Mouse (Mus musculus): ENCODE measurements around the gene Zmiz2. TPM values are rescaled to one million over a fixed set of nuclear protein-coding genes. Genes with fewer than 3 reads are reported as not detected.
"Not testable (repeated sequence)": the region's sequence is repeated elsewhere in the genome, so short reads cannot be mapped to it uniquely, and the experiment has no call there.

The Zmiz2 gene
- polyA plus RNA-seq, 1 experiment from 2014 or later: 22.6 TPM

DNA sequence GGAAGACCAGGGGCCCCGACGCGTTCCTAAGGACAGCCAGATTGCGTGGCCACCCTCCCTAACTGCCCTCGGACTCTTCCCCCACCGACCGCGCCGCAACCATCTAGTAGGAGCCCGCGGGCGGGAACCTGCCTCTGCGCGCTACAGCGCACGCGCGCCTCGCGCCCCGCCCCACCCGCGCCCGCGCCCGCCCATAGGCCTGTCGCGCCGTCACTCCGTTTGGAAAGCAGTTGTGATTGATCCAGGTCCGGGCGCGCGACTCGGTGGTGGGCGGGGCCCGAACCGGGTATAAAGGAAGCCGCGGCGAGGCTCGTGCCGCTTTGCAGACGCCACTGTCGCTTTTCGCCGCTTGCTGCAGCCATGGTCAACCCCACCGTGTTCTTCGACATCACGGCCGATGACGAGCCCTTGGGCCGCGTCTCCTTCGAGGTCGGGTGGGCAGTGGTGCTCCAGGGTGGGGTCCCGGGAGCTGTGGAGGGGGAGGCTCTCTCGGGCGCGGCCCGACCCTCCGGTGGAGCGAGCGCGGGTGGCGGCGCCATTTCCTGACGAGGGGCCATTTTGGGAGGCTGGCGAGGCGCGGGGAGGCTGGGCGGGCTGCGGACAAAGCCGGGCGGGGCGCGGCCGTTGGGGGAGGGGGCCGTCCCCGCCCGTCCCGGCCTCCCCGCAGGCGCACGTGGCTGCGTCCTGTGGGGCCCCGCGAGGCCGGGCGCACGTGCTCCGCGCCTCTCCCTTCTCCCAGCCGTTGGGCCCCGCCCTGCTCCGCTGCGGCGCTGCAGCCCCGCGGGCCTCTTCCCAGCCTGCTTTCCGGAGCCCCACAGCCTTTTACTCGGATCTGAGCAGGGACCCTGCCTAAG is 26.9 kb downstream of the Zmiz2 start:
- H3K4me3 ChIP-seq: peak overlapping the region; percentile 66
- under 1% methylated on average over 74 of the region's 102 CpGs for WGBS
- H3K27me3 ChIP-seq: no peaks in the 10 kb centered on the region
- H3K9ac ChIP-seq (replicated peaks): peak overlapping the region; percentile 87
- ATAC-seq (ENCODE audit: low FRiP score, low read depth): peak; percentile 96
- peak overlapping the region; percentile 81 for H3K4me2 ChIP-seq (replicated peaks)
- peaks cover 25% of the 10 kb centered on the region for H3K4me1 ChIP-seq
- H3K27ac ChIP-seq (replicated peaks): peak overlapping the region; percentile 95
- no peaks in the 10 kb centered on the region for H3K9me3 ChIP-seq
- H3K36me3 ChIP-seq: peaks cover 28% of the 10 kb centered on the region

DNA sequence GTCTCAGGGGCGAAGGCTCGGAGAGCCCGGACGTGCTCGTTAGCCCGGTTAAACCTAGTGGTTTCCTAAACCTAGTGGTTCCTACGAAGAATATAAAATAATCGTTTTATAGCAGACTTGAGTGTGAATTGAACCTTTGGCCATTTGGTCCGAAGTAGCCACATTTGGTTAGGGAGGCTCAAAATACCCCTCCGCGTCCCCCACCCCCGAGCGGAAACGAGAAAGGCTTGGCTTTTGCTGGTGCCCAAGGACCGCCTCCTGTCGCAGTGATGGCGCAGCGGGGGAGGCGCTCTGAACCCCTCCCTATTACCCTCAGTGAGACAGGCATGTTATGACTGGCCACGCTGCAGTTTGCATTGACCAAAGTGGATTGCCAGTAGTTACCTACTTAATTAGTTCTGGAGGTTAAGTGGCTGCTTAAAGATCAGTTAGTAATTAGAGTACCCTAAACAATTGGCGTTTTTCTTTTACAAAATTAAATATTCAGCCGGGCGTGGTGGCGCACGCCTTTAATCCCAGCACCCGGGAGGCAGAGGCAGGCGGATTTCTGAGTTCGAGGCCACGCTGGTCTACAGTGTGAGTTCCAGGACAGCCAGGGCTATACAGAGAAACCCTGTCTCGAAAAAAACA is 27.6 kb downstream of the Zmiz2 start:
- H3K27me3 ChIP-seq: no peaks in the 10 kb centered on the region
- peak; percentile 32 for ATAC-seq (ENCODE audit: low FRiP score, low read depth)
- under 1% methylated on average over 30 of the region's 30 CpGs for WGBS
- H3K4me2 ChIP-seq (replicated peaks): peak overlapping the region; percentile 81
- no peaks in the 10 kb centered on the region for H3K9me3 ChIP-seq
- peaks cover 31% of the 10 kb centered on the region for H3K36me3 ChIP-seq
- H3K4me3 ChIP-seq: peak overlapping the region; percentile 66
- H3K9ac ChIP-seq (replicated peaks): peak overlapping the region; percentile 87
- peak overlapping the region; percentile 95 for H3K27ac ChIP-seq (replicated peaks)
- peaks cover 25% of the 10 kb centered on the region for H3K4me1 ChIP-seq

DNA sequence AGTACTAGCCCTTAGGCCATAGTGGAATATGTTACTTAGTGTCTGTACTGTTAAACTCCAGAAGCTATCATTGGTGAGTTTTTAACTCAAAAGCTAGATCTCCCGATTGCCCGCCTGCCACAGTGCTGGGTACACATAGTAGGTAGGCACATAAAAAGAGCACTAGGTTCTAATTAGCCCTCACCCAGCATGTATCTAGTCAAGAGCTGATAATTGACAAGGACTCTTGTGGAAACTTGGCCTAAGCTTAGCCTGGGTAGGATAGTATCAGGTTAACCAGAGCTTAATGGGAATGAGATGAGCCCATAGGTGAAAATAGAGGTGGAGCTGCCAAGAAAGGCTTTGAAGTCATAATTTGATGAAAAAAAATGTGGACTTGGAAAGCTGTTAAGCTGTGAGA is 28.2 kb downstream of the Zmiz2 start:
- Histone ChIP-seq H3K36me3 (peaks cover 31% of the 10 kb centered on the region), H3K27ac (replicated peaks) (peak overlapping the region; percentile 95; the same call in 1 of the 2 replicates), H3K27me3 (no peaks in the 10 kb centered on the region), H3K4me2 (replicated peaks) (peak overlapping the region; percentile 81), H3K4me1 (peaks cover 25% of the 10 kb centered on the region), H3K9ac (replicated peaks) (peak overlapping the region; percentile 87; the same call in 1 of the 2 replicates), H3K4me3 (peak overlapping the region; percentile 66), H3K9me3 (no peaks in the 10 kb centered on the region)
- no peak for ATAC-seq (ENCODE audit: low FRiP score, low read depth)
- 44% methylated on average over 2 of the region's 2 CpGs for WGBS

DNA sequence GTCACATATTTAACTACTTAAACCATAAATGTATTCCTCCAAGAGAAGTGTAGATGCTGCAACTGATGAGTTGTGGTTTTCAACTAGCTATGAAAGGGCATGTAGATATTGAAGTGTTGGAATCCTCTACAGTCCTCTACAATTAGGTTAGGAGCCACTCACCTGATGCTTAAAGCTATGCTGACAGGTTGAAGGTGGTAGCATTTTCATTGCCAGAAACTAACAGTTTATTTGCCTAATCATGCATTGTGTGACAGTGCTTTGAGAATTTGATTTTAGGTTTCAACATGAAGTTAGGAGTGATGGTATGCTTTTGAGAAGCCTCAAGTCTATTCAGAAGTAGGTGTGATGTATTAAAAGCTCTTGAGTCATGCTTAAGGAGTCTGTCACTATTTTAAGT is 28.6 kb downstream of the Zmiz2 start:
- peak overlapping the region; percentile 81 for H3K4me2 ChIP-seq (replicated peaks)
- no peaks in the 10 kb centered on the region for H3K27me3 ChIP-seq
- no peak for ATAC-seq (ENCODE audit: low FRiP score, low read depth)
- H3K4me3 ChIP-seq: peak overlapping the region; percentile 66
- peak overlapping the region; percentile 87; the same call in 1 of the 2 replicates for H3K9ac ChIP-seq (replicated peaks)
- H3K36me3 ChIP-seq: peaks cover 34% of the 10 kb centered on the region
- no peaks in the 10 kb centered on the region for H3K9me3 ChIP-seq
- H3K27ac ChIP-seq (replicated peaks): no peak overlapping the region
- peaks cover 25% of the 10 kb centered on the region for H3K4me1 ChIP-seq

DNA sequence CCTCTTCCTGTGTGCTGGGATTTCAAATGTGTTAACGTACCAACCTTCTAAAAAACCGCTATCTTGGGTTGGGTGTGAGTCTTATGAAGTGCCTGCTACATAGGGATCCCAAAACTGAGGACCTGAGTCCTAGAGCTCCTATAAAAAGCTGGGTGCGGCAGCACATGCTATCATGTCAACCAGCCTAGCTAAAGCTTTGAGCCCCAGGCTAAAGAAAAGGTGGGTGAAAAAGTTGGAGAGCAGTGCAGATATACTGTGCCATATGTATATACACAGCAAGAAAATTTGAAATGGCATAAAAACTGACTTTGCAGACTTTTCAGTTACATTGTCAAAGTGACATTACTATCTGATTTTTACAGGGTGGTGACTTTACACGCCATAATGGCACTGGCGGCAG is 29.9 kb downstream of the Zmiz2 start:
- no peaks in the 10 kb centered on the region for H3K9me3 ChIP-seq
- no peak for ATAC-seq (ENCODE audit: low FRiP score, low read depth)
- no peak overlapping the region for H3K9ac ChIP-seq (replicated peaks)
- H3K4me2 ChIP-seq (replicated peaks): no peak overlapping the region; the same call in 1 of the 2 replicates
- H3K4me3 ChIP-seq: no peak overlapping the region
- 89% methylated on average over 5 of the region's 5 CpGs for WGBS
- no peaks in the 10 kb centered on the region for H3K27me3 ChIP-seq
- H3K36me3 ChIP-seq: peaks cover 46% of the 10 kb centered on the region
- no peak overlapping the region for H3K27ac ChIP-seq (replicated peaks)
- H3K4me1 ChIP-seq: peaks cover 25% of the 10 kb centered on the region

DNA sequence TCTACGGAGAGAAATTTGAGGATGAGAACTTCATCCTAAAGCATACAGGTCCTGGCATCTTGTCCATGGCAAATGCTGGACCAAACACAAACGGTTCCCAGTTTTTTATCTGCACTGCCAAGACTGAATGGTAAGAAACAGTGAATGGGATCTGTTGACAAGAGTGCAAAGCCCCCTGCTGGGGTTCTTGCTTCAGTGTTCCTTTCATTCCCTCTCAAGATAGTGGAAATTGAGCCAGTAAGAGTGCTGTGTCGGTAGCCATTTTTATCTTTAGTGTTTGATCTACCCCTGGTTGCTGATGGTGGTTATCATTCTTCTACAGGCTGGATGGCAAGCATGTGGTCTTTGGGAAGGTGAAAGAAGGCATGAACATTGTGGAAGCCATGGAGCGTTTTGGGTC is 30.3 kb downstream of the Zmiz2 start:
- H3K9me3 ChIP-seq; H3K9ac ChIP-seq (replicated peaks); H3K27ac ChIP-seq (replicated peaks); H3K27me3 ChIP-seq; ATAC-seq (ENCODE audit: low FRiP score, low read depth); H3K4me3 ChIP-seq; H3K4me2 ChIP-seq (replicated peaks): not testable (repeated sequence)
- H3K36me3 ChIP-seq: peaks cover 49% of the 10 kb centered on the region
- peaks cover 25% of the 10 kb centered on the region for H3K4me1 ChIP-seq
- WGBS: 66% methylated on average over 4 of the region's 4 CpGs

DNA sequence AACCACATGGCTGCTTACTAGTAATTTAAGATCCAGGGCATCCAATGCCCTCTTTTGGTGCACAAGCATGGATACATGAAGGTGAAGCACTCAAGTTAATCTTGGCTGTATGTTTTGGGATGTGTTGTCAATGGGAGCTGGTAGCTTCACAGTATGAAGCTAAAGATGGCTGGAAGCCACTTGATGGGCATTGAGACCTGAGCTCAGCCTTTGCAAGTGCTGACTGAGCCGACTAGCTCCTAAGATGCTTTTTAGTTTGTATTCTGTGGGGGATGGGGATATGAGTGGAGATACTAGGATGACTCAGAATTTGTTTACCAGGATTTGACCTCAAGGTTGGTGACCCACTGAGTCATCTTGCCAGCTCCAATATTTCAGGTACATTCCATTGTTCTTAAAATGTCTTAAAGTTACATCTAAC is 31.4 kb downstream of the Zmiz2 start:
- Histone ChIP-seq H3K36me3 (peaks cover 57% of the 10 kb centered on the region), H3K4me3 (no peak overlapping the region), H3K9ac (replicated peaks) (no peak overlapping the region), H3K4me2 (replicated peaks) (no peak overlapping the region), H3K27me3 (no peaks in the 10 kb centered on the region), H3K4me1 (peaks cover 18% of the 10 kb centered on the region), H3K27ac (replicated peaks) (no peak overlapping the region), H3K9me3 (no peaks in the 10 kb centered on the region)
- 28% methylated on average over 1 of the region's 1 CpGs for WGBS
- ATAC-seq (ENCODE audit: low FRiP score, low read depth): no peak

DNA sequence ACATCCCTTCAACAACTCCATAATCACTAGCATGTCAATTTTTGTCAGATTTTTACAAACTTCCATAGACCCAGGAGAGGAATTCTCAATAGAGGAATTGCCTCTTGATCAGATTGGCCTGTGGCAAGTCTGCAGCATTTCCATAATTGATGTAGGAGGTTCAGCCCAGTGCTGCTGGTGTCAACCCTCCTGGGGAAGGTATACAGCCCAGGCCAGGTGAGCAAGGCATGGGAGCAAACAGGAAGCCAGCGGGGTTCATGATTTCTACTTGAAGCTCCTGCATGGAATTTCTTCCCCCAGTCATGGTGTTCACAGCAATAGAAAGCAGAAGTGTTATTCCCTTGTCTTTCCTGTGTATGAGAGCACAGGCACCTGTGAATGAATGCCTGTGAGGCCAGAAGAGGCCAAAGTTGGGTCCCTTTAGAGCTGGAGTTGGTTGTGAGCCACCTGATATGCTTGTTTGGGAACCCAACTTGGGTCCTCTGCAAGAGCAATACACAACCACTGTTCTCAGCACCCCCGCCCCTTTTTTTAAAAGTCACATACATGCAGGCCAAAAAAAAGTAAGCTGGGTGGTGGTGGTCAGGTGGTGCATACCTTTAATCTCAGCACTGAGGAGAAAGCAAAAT is 32.0 kb downstream of the Zmiz2 start:
- no peaks in the 10 kb centered on the region for H3K27me3 ChIP-seq
- no peak overlapping the region for H3K4me2 ChIP-seq (replicated peaks)
- peaks cover 60% of the 10 kb centered on the region for H3K36me3 ChIP-seq
- no peak for ATAC-seq (ENCODE audit: low FRiP score, low read depth)
- H3K4me3 ChIP-seq: no peak overlapping the region
- no peak overlapping the region for H3K9ac ChIP-seq (replicated peaks)
- peaks cover 18% of the 10 kb centered on the region for H3K4me1 ChIP-seq
- 70% methylated on average over 2 of the region's 2 CpGs for WGBS
- no peaks in the 10 kb centered on the region for H3K9me3 ChIP-seq
- H3K27ac ChIP-seq (replicated peaks): no peak overlapping the region

DNA sequence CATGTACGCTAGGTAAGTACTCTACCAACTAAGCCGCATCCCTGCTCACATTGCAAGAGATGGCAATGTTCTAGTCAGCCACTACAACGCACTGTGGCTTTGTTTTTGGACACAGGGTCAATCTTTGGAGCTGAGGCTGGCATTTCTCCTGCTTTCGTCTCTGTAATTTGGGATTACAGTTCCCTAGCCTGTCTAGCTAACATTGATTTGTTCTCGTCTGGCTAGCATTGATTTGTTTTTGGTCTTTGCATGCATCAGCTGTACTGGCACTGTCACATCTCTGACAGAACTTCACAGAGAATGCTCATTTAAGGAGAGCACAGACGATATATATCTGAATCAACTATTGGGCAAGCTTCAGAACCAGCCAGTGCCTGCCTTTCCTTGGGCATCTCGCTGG is 41.3 kb downstream of the Zmiz2 start:
- ATAC-seq (ENCODE audit: low FRiP score, low read depth): no peak
- 95% methylated on average over 7 of the region's 7 CpGs for WGBS
- no peaks in the 10 kb centered on the region for H3K4me1 ChIP-seq
- no peaks in the 10 kb centered on the region for H3K9me3 ChIP-seq
- H3K4me2 ChIP-seq (replicated peaks): no peak overlapping the region
- H3K36me3 ChIP-seq: peaks cover 93% of the 10 kb centered on the region
- no peaks in the 10 kb centered on the region for H3K27me3 ChIP-seq
- H3K27ac ChIP-seq (replicated peaks): no peak overlapping the region
- H3K4me3 ChIP-seq: no peak overlapping the region
- H3K9ac ChIP-seq (replicated peaks): no peak overlapping the region

DNA sequence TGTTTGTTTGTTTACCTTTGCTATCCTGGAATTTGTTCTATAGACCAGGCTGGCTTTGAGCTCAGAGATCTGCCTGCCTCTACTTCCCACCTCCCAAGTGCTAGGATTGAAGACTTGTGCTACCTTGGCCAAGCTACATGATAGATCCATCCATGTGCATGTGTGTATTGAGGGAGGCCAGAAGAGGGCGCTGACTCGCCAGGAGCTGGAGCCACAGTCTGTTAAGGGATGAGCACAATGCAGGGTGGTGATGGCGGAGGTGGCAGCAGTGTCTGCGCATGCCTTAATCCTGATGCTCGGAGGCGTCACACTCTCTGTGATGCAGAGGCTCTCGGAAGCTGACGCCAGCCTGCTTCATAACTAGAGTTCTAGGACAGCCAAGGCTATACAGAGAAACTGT is 47.6 kb downstream of the Zmiz2 start:
- peaks cover 72% of the 10 kb centered on the region for H3K36me3 ChIP-seq

DNA sequence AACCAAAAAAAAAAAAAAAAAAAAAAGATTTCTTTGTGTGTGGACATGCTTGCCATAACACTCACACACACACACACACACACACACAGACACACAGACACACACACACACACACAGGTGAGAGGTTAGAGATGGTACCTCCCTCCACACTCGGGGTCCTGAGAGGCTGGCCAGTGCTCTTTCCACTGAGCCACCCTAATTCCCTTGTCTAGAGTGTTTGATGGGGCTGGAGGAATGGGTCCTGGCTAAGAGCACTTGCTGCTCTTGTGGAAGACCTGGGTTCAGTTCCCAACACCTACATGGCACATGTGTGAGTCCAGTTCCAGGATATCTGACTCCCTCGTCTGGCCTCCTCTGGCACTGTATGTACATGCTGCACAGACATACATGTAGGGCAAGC is 48.8 kb downstream of the Zmiz2 start:
- no peak overlapping the region for H3K4me2 ChIP-seq (replicated peaks)
- WGBS: 94% methylated on average over 2 of the region's 2 CpGs
- no peaks in the 10 kb centered on the region for H3K9me3 ChIP-seq
- no peak overlapping the region for H3K9ac ChIP-seq (replicated peaks)
- no peak overlapping the region for H3K4me3 ChIP-seq
- peaks cover 64% of the 10 kb centered on the region for H3K36me3 ChIP-seq
- ATAC-seq (ENCODE audit: low FRiP score, low read depth): no peak
- no peaks in the 10 kb centered on the region for H3K4me1 ChIP-seq
- H3K27me3 ChIP-seq: no peaks in the 10 kb centered on the region
- H3K27ac ChIP-seq (replicated peaks): no peak overlapping the region

More for the DNA sequence above, 47.6 kb downstream of the Zmiz2 start:
- Histone ChIP-seq H3K9ac (replicated peaks) (no peak overlapping the region), H3K27ac (replicated peaks) (no peak overlapping the region), H3K9me3 (no peaks in the 10 kb centered on the region), H3K4me3 (no peak overlapping the region), H3K4me2 (replicated peaks) (no peak overlapping the region), H3K27me3 (no peaks in the 10 kb centered on the region), H3K4me1 (no peaks in the 10 kb centered on the region)
- WGBS: 65% methylated on average over 8 of the region's 8 CpGs
- no peak for ATAC-seq (ENCODE audit: low FRiP score, low read depth)

DNA sequence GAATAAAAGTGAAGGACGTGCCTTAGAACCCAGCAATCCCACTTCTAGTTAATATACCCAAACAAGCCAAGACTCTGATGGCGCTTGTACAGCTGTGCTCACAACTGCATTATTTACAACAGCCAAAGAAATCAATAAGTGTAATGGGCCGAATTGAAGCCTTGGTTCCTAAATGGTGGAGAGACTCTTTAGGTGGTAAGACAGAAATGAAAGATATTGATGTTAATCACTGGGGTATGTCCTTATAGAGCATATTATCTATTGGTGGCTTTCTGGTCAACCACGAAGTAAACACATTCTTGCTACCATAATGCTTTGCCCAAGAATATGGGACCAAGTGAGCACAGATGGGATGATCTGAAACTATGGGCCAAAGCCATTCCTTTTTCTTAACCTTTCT is 51.3 kb downstream of the Zmiz2 start:
- Histone ChIP-seq H3K4me3 (no peak overlapping the region), H3K4me2 (replicated peaks) (no peak overlapping the region), H3K27me3 (no peaks in the 10 kb centered on the region), H3K4me1 (peaks cover 10% of the 10 kb centered on the region), H3K36me3 (peaks cover 39% of the 10 kb centered on the region), H3K9ac (replicated peaks) (no peak overlapping the region), H3K9me3 (no peaks in the 10 kb centered on the region), H3K27ac (replicated peaks) (no peak overlapping the region)
- 94% methylated on average over 4 of the region's 4 CpGs for WGBS
- ATAC-seq (ENCODE audit: low FRiP score, low read depth): no peak

Data from midbrain, embryonic 12.5 days (tissue).